Mouse (Mus musculus) heart, embryonic 12.5 days (tissue): ENCODE measurements around the gene Ercc2. TPM values are rescaled to one million over a fixed set of nuclear protein-coding genes. Genes with fewer than 3 reads are reported as not detected.

Experiments
- ATAC-seq: fragments of 200-750 bp; cut with Nextera tagmentation; 2 replicates; pipeline ENCODE4 v1.8.0; 2017; ENCODE audit warnings: moderate TSS enrichment, moderate library complexity; ENCODE audit not compliant: insufficient number of reproducible peaks, low FRiP score
- H3K27ac ChIP-seq: fragments of 300-500 bp; sonication (generic); 2 replicates; pipeline ENCODE4 v1.5.1; 2016; ENCODE audit warnings: mild to moderate bottlenecking, moderate library complexity; ENCODE audit not compliant: poor library complexity, severe bottlenecking
- H3K27me3 ChIP-seq: fragments of 300-500 bp; sonication (generic); replicated peaks from 2 replicates; pipeline ENCODE4 v1.6.1; 2016; ENCODE audit warnings: mild to moderate bottlenecking, moderate library complexity
- H3K36me3 ChIP-seq: fragments of 300-500 bp; sonication (generic); 2 replicates; pipeline ENCODE4 v1.6.1; 2016; ENCODE audit warnings: mild to moderate bottlenecking, moderate library complexity
- H3K4me1 ChIP-seq: fragments of 300-500 bp; sonication (generic); replicated peaks from 2 replicates; pipeline ENCODE4 v1.6.1; 2016; ENCODE audit warnings: mild to moderate bottlenecking
- H3K4me2 ChIP-seq: fragments of 300-500 bp; sonication (generic); 2 replicates; pipeline ENCODE4 v1.6.1; 2016; ENCODE audit warnings: mild to moderate bottlenecking, moderate library complexity
- H3K4me3 ChIP-seq: fragments of 300-500 bp; sonication (generic); 2 replicates; pipeline ENCODE4 v1.5.1; 2016; ENCODE audit warnings: mild to moderate bottlenecking
- H3K9ac ChIP-seq: fragments of 300-500 bp; sonication (generic); 2 replicates; pipeline ENCODE4 v1.6.1; 2016; ENCODE audit warnings: mild to moderate bottlenecking, moderate library complexity
- H3K9me3 ChIP-seq: fragments of 300-500 bp; sonication (generic); replicated peaks from 2 replicates; pipeline ENCODE4 v1.6.1; 2016; ENCODE audit warnings: mild to moderate bottlenecking, moderate library complexity
- WGBS: fragments of 180-500 bp; shearing (Covaris S2); methylation state at CpG from one replicate; pipeline ENCODE4 v1.1.7; 2016; 5-methylcytosine and 5-hydroxymethylcytosine counted together
- polyA plus RNA-seq: library from polyadenylated mRNA; unstranded; fragments of >200 nt; fragmentation: Nextera tagmentation; extraction: Ambion mirVana; gene quantifications from 2 replicates; pipeline ENCODE4 v1.2.1, GENCODE M21; 2016

Gene Ercc2
- polyA plus RNA-seq, 1 experiment from 2014 or later = 17.5 TPM

GRCm38 (mm10) chr7:19344237-19344847 lies 37.5 kb upstream of the Ercc2 start, which contains the start of gene Ercc1:
Ercc1 (plus strand) TSS chr7:19344778.
- Histone ChIP-seq H3K36me3 (peaks cover 21% of the 10 kb centered on the region), H3K4me1 (peaks cover 47% of the 10 kb centered on the region), H3K9ac (peak within 1 kb of the TSS; percentile 73), H3K9me3 (no peaks in the 10 kb centered on the region), H3K27ac (peak within 1 kb of the TSS; percentile 72; the same call in 1 of the 2 replicates), H3K4me3 (peak within 1 kb of the TSS; percentile 65), H3K27me3 (no peaks in the 10 kb centered on the region), H3K4me2 (peak within 1 kb of the TSS; percentile 86)
- 25% methylated on average over 11 of the region's 12 CpGs for WGBS
- no peak for ATAC-seq

GRCm38 (mm10) chr7:19344938-19345471 lies 36.8 kb upstream of the Ercc2 start:
- Histone ChIP-seq H3K4me2 (peak overlapping the region; percentile 86), H3K27me3 (no peaks in the 10 kb centered on the region), H3K9me3 (no peaks in the 10 kb centered on the region), H3K9ac (peak overlapping the region; percentile 73), H3K36me3 (peaks cover 27% of the 10 kb centered on the region), H3K4me3 (peak overlapping the region; percentile 65), H3K27ac (peak overlapping the region; percentile 72; the same call in 1 of the 2 replicates), H3K4me1 (peaks cover 42% of the 10 kb centered on the region)
- ATAC-seq = peak; percentile 95
- WGBS = 0% methylated on average over 31 of the region's 31 CpGs

- no peaks in the 10 kb centered on the region for H3K27me3 ChIP-seq
- 72% methylated on average over 13 of the region's 13 CpGs for WGBS
- H3K4me3 ChIP-seq = no peak overlapping the region
- H3K27ac ChIP-seq = no peak overlapping the region
- no peaks in the 10 kb centered on the region for H3K9me3 ChIP-seq
- no peak overlapping the region for H3K4me2 ChIP-seq
- H3K36me3 ChIP-seq = peaks cover 65% of the 10 kb centered on the region
- H3K9ac ChIP-seq = no peak overlapping the region
- ATAC-seq = no peak
- peaks cover 16% of the 10 kb centered on the region for H3K4me1 ChIP-seq
These were observed 32.5 kb upstream of the Ercc2 start for GRCm38 (mm10) chr7:19349188-19349915.

GRCm38 (mm10) chr7:19350221-19350620 lies 31.6 kb upstream of the Ercc2 start:
- no peaks in the 10 kb centered on the region for H3K9me3 ChIP-seq
- peaks cover 13% of the 10 kb centered on the region for H3K4me1 ChIP-seq
- H3K27me3 ChIP-seq = no peaks in the 10 kb centered on the region
- 94% methylated on average over 8 of the region's 8 CpGs for WGBS
- no peak overlapping the region for H3K9ac ChIP-seq
- peaks cover 73% of the 10 kb centered on the region for H3K36me3 ChIP-seq
- no peak for ATAC-seq
- no peak overlapping the region for H3K27ac ChIP-seq
- H3K4me2 ChIP-seq = no peak overlapping the region
- no peak overlapping the region for H3K4me3 ChIP-seq

- WGBS = 85% methylated on average over 5 of the region's 5 CpGs
These were observed 26.8 kb upstream of the Ercc2 start for GRCm38 (mm10) chr7:19354991-19355390.

GRCm38 (mm10) chr7:19356311-19356710 lies 25.5 kb upstream of the Ercc2 start:
- WGBS = 78% methylated on average over 10 of the region's 10 CpGs
- H3K36me3 ChIP-seq = peaks cover 62% of the 10 kb centered on the region
- no peak overlapping the region for H3K4me3 ChIP-seq
- H3K4me1 ChIP-seq = peaks cover 18% of the 10 kb centered on the region
- no peak overlapping the region for H3K9ac ChIP-seq
- no peak for ATAC-seq
- no peaks in the 10 kb centered on the region for H3K27me3 ChIP-seq
- H3K27ac ChIP-seq = no peak overlapping the region
- no peaks in the 10 kb centered on the region for H3K9me3 ChIP-seq
- H3K4me2 ChIP-seq = no peak overlapping the region

More at GRCm38 (mm10) chr7:19354991-19355390, 26.8 kb upstream of the Ercc2 start:
- Histone ChIP-seq H3K4me1 (peaks cover 13% of the 10 kb centered on the region), H3K27ac (no peak overlapping the region), H3K36me3 (peaks cover 73% of the 10 kb centered on the region), H3K4me2 (no peak overlapping the region), H3K27me3 (no peaks in the 10 kb centered on the region), H3K9me3 (no peaks in the 10 kb centered on the region), H3K9ac (no peak overlapping the region), H3K4me3 (no peak overlapping the region)
- no peak for ATAC-seq

GRCm38 (mm10) chr7:19357381-19358375 lies 24.1 kb upstream of the Ercc2 start:
- WGBS = 87% methylated on average over 25 of the region's 25 CpGs
- H3K9ac ChIP-seq = peak overlapping the region; percentile 85
- no peak overlapping the region for H3K27ac ChIP-seq
- H3K36me3 ChIP-seq = peaks cover 51% of the 10 kb centered on the region
- no peak for ATAC-seq
- peaks cover 28% of the 10 kb centered on the region for H3K4me1 ChIP-seq
- H3K4me3 ChIP-seq = peak overlapping the region; percentile 89
- H3K9me3 ChIP-seq = no peaks in the 10 kb centered on the region
- no peaks in the 10 kb centered on the region for H3K27me3 ChIP-seq
- peak overlapping the region; percentile 88 for H3K4me2 ChIP-seq

- WGBS = 18% methylated on average over 13 of the region's 13 CpGs
- no peak for ATAC-seq
- H3K36me3 ChIP-seq = peaks cover 42% of the 10 kb centered on the region
These were observed 23.2 kb upstream of the Ercc2 start for GRCm38 (mm10) chr7:19358634-19359033.

GRCm38 (mm10) chr7:19359299-19359891 lies 22.4 kb upstream of the Ercc2 start, which contains the start of the genes Cd3eap and Ppp1r13l:
Cd3eap (minus strand) TSS chr7:19359483.
Ppp1r13l (plus strand) TSS chr7:19359749.
- Histone ChIP-seq H3K9me3 (no peaks in the 10 kb centered on the region), H3K4me2 (peak within 1 kb of the TSS; percentile 88), H3K27me3 (no peaks in the 10 kb centered on the region), H3K9ac (peak within 1 kb of the TSS; percentile 85), H3K36me3 (peaks cover 35% of the 10 kb centered on the region), H3K27ac (peak within 1 kb of the TSS; percentile 70), H3K4me3 (peak within 1 kb of the TSS; percentile 89), H3K4me1 (peaks cover 45% of the 10 kb centered on the region)
- ATAC-seq = peak; percentile 68
- WGBS = under 1% methylated on average over 31 of the region's 31 CpGs

More at GRCm38 (mm10) chr7:19358634-19359033, 23.2 kb upstream of the Ercc2 start:
- H3K4me3 ChIP-seq = peak overlapping the region; percentile 89
- H3K9ac ChIP-seq = peak overlapping the region; percentile 85
- H3K9me3 ChIP-seq = no peaks in the 10 kb centered on the region
- no peaks in the 10 kb centered on the region for H3K27me3 ChIP-seq
- peaks cover 38% of the 10 kb centered on the region for H3K4me1 ChIP-seq
- peak overlapping the region; percentile 88 for H3K4me2 ChIP-seq
- no peak overlapping the region for H3K27ac ChIP-seq
